Mouse (Mus musculus): ENCODE results near the gene Tekt5. TPM values are rescaled to one million over a fixed set of nuclear protein-coding genes. Genes with fewer than 3 reads are reported as not detected.

Tekt5 gene
- polyA plus RNA-seq, 1 experiment, result 21.8 TPM

GRCm38 (mm10) chr16:10436166-10436565, 40.9 kb upstream of the Tekt5 start:
- H3ac ChIP-seq (ENCODE audit: control insufficient read depth, insufficient read length), result no peak overlapping the region

GRCm38 (mm10) chr16:10433344-10433743, 38.1 kb upstream of the Tekt5 start:
- Histone ChIP-seq H3K79me2 (ENCODE audit: control insufficient read depth, insufficient read depth) (no peaks in the 10 kb centered on the region), H3ac (ENCODE audit: control insufficient read depth, insufficient read length) (no peak overlapping the region), H3K4me2 (ENCODE audit: low read depth) (no peak overlapping the region), H3K36me3 (ENCODE audit: control insufficient read depth, insufficient read depth) (no peaks in the 10 kb centered on the region), H3K4me3 (no peak overlapping the region), H3K27me3 (ENCODE audit: control insufficient read depth, insufficient read depth, insufficient read length) (no peaks in the 10 kb centered on the region)
- TF ChIP-seq REST (IDR thresholded peaks at IDR 0.05; ENCODE audit: insufficient read depth, insufficient read length), result no peak
- TF ChIP-seq MAX (IDR thresholded peaks at IDR 0.05; ENCODE audit: low read depth), result no peak
- TF ChIP-seq USF1 (IDR thresholded peaks at IDR 0.05; ENCODE audit: low read depth), result no peak
- TF ChIP-seq POLR2A (IDR thresholded peaks at IDR 0.05; ENCODE audit: insufficient read length, low read depth), result no peak
- TF ChIP-seq POLR2AphosphoS2 (IDR thresholded peaks at IDR 0.05; ENCODE audit: insufficient read length, low read depth), result no peak
- no peak for TF ChIP-seq TCF12 (IDR thresholded peaks at IDR 0.05; ENCODE audit: insufficient read depth, poor library complexity, severe bottlenecking)
- no peak for TF ChIP-seq MYOD1 (IDR thresholded peaks at IDR 0.05; ENCODE audit: control insufficient read depth in 1 of 3, insufficient read length in 2 of 3, low read depth in 2 of 3)
- TF ChIP-seq SRF (IDR thresholded peaks at IDR 0.05; ENCODE audit: control insufficient read depth, insufficient read length, low read depth), result no peak
- TF ChIP-seq TCF3 (IDR thresholded peaks at IDR 0.05; ENCODE audit: insufficient read length, low read depth), result no peak
- no peak for TF ChIP-seq CEBPB (IDR thresholded peaks at IDR 0.05; ENCODE audit: insufficient read depth, poor library complexity, severe bottlenecking)
- TF ChIP-seq E2F4 (IDR thresholded peaks at IDR 0.05; ENCODE audit: insufficient read depth), result no peak
- no peak for TF ChIP-seq MYOG (IDR thresholded peaks at IDR 0.05; ENCODE audit: control insufficient read depth in 1 of 3, insufficient read depth in 1 of 3, insufficient read length in 2 of 3, low read depth in 2 of 3)

More at GRCm38 (mm10) chr16:10436166-10436565, 40.9 kb upstream of the Tekt5 start:
- no peak overlapping the region for H3K4me3 ChIP-seq
- H3K4me2 ChIP-seq (ENCODE audit: low read depth), result no peak overlapping the region
- no peaks in the 10 kb centered on the region for H3K36me3 ChIP-seq (ENCODE audit: control insufficient read depth, insufficient read depth)
- H3K27me3 ChIP-seq (ENCODE audit: control insufficient read depth, insufficient read depth, insufficient read length), result no peaks in the 10 kb centered on the region
- H3K79me2 ChIP-seq (ENCODE audit: control insufficient read depth, insufficient read depth), result no peaks in the 10 kb centered on the region
- no peak for TF ChIP-seq USF1 (IDR thresholded peaks at IDR 0.05; ENCODE audit: low read depth)
- TF ChIP-seq POLR2A (IDR thresholded peaks at IDR 0.05; ENCODE audit: insufficient read length, low read depth), result no peak
- TF ChIP-seq SRF (IDR thresholded peaks at IDR 0.05; ENCODE audit: control insufficient read depth, insufficient read length, low read depth), result no peak
- no peak for TF ChIP-seq TCF3 (IDR thresholded peaks at IDR 0.05; ENCODE audit: insufficient read length, low read depth)
- TF ChIP-seq REST (IDR thresholded peaks at IDR 0.05; ENCODE audit: insufficient read depth, insufficient read length), result no peak
- no peak for TF ChIP-seq E2F4 (IDR thresholded peaks at IDR 0.05; ENCODE audit: insufficient read depth)
- no peak for TF ChIP-seq POLR2AphosphoS2 (IDR thresholded peaks at IDR 0.05; ENCODE audit: insufficient read length, low read depth)
- no peak for TF ChIP-seq MAX (IDR thresholded peaks at IDR 0.05; ENCODE audit: low read depth)
- TF ChIP-seq TCF12 (IDR thresholded peaks at IDR 0.05; ENCODE audit: insufficient read depth, poor library complexity, severe bottlenecking), result no peak
- no peak for TF ChIP-seq CEBPB (IDR thresholded peaks at IDR 0.05; ENCODE audit: insufficient read depth, poor library complexity, severe bottlenecking)
- TF ChIP-seq MYOG (IDR thresholded peaks at IDR 0.05; ENCODE audit: control insufficient read depth in 1 of 3, insufficient read depth in 1 of 3, insufficient read length in 2 of 3, low read depth in 2 of 3), result no peak
- TF ChIP-seq MYOD1 (IDR thresholded peaks at IDR 0.05; ENCODE audit: control insufficient read depth in 1 of 3, insufficient read length in 2 of 3, low read depth in 2 of 3), result no peak

- no peak for TF ChIP-seq POLR2AphosphoS2 (IDR thresholded peaks at IDR 0.05; ENCODE audit: insufficient read length, low read depth)
- no peak for TF ChIP-seq TCF12 (IDR thresholded peaks at IDR 0.05; ENCODE audit: insufficient read depth, poor library complexity, severe bottlenecking)
- no peak for TF ChIP-seq USF1 (IDR thresholded peaks at IDR 0.05; ENCODE audit: low read depth)
- no peak for TF ChIP-seq TCF3 (IDR thresholded peaks at IDR 0.05; ENCODE audit: insufficient read length, low read depth)
- TF ChIP-seq CEBPB (IDR thresholded peaks at IDR 0.05; ENCODE audit: insufficient read depth, poor library complexity, severe bottlenecking), result no peak
- no peak for TF ChIP-seq POLR2A (IDR thresholded peaks at IDR 0.05; ENCODE audit: insufficient read length, low read depth)
- TF ChIP-seq MYOG (IDR thresholded peaks at IDR 0.05; ENCODE audit: control insufficient read depth in 1 of 3, insufficient read depth in 1 of 3, insufficient read length in 2 of 3, low read depth in 2 of 3), result no peak
- Histone ChIP-seq H3K4me3 (no peak overlapping the region), H3K27me3 (ENCODE audit: control insufficient read depth, insufficient read depth, insufficient read length) (no peaks in the 10 kb centered on the region), H3ac (ENCODE audit: control insufficient read depth, insufficient read length) (no peak overlapping the region), H3K36me3 (ENCODE audit: control insufficient read depth, insufficient read depth) (no peaks in the 10 kb centered on the region), H3K79me2 (ENCODE audit: control insufficient read depth, insufficient read depth) (no peaks in the 10 kb centered on the region), H3K4me2 (ENCODE audit: low read depth) (no peak overlapping the region)
These were observed 37.1 kb upstream of the Tekt5 start for GRCm38 (mm10) chr16:10432387-10432786.

GRCm38 (mm10) chr16:10431911-10432310, 36.6 kb upstream of the Tekt5 start:
- Histone ChIP-seq H3K79me2 (ENCODE audit: control insufficient read depth, insufficient read depth) (no peaks in the 10 kb centered on the region), H3K27me3 (ENCODE audit: control insufficient read depth, insufficient read depth, insufficient read length) (no peaks in the 10 kb centered on the region), H3ac (ENCODE audit: control insufficient read depth, insufficient read length) (no peak overlapping the region), H3K4me3 (no peak overlapping the region), H3K36me3 (ENCODE audit: control insufficient read depth, insufficient read depth) (no peaks in the 10 kb centered on the region), H3K4me2 (ENCODE audit: low read depth) (no peak overlapping the region)
- TF ChIP-seq MYOG (IDR thresholded peaks at IDR 0.05; ENCODE audit: control insufficient read depth in 1 of 3, insufficient read depth in 1 of 3, insufficient read length in 2 of 3, low read depth in 2 of 3) (no peak), E2F4 (IDR thresholded peaks at IDR 0.05; ENCODE audit: insufficient read depth) (no peak), TCF3 (IDR thresholded peaks at IDR 0.05; ENCODE audit: insufficient read length, low read depth) (no peak), MYOD1 (IDR thresholded peaks at IDR 0.05; ENCODE audit: control insufficient read depth in 1 of 3, insufficient read length in 2 of 3, low read depth in 2 of 3) (peak in 2 of 3 experiments; percentile 38 to 77)

GRCm38 (mm10) chr16:10420447-10421054, 25.3 kb upstream of the Tekt5 start:
- no peaks in the 10 kb centered on the region for H3K79me2 ChIP-seq (ENCODE audit: control insufficient read depth, insufficient read depth)
- H3K36me3 ChIP-seq (ENCODE audit: control insufficient read depth, insufficient read depth), result peaks cover 13% of the 10 kb centered on the region
- TF ChIP-seq POLR2A (IDR thresholded peaks at IDR 0.05; ENCODE audit: insufficient read length, low read depth) (no peak), MAX (IDR thresholded peaks at IDR 0.05; ENCODE audit: low read depth) (no peak), TCF3 (IDR thresholded peaks at IDR 0.05; ENCODE audit: insufficient read length, low read depth) (no peak), SRF (IDR thresholded peaks at IDR 0.05; ENCODE audit: control insufficient read depth, insufficient read length, low read depth) (no peak), MYOG (IDR thresholded peaks at IDR 0.05; ENCODE audit: control insufficient read depth in 1 of 3, insufficient read depth in 1 of 3, insufficient read length in 2 of 3, low read depth in 2 of 3) (no peak), USF1 (IDR thresholded peaks at IDR 0.05; ENCODE audit: low read depth) (no peak), TCF12 (IDR thresholded peaks at IDR 0.05; ENCODE audit: insufficient read depth, poor library complexity, severe bottlenecking) (no peak), REST (IDR thresholded peaks at IDR 0.05; ENCODE audit: insufficient read depth, insufficient read length) (no peak), POLR2AphosphoS2 (IDR thresholded peaks at IDR 0.05; ENCODE audit: insufficient read length, low read depth) (no peak), MYOD1 (IDR thresholded peaks at IDR 0.05; ENCODE audit: control insufficient read depth in 1 of 3, insufficient read length in 2 of 3, low read depth in 2 of 3) (no peak), E2F4 (IDR thresholded peaks at IDR 0.05; ENCODE audit: insufficient read depth) (no peak), CEBPB (IDR thresholded peaks at IDR 0.05; ENCODE audit: insufficient read depth, poor library complexity, severe bottlenecking) (no peak)
- H3ac ChIP-seq (ENCODE audit: control insufficient read depth, insufficient read length), result no peak overlapping the region
- H3K4me3 ChIP-seq, result no peak overlapping the region
- H3K27me3 ChIP-seq (ENCODE audit: control insufficient read depth, insufficient read depth, insufficient read length), result no peaks in the 10 kb centered on the region
- no peak overlapping the region for H3K4me2 ChIP-seq (ENCODE audit: low read depth)
